Mouse (Mus musculus) embryonic facial prominence, embryonic 11.5 days (tissue): Measurements from ENCODE around the gene Tbx4. TPM values are rescaled to one million over a fixed set of nuclear protein-coding genes. Genes with fewer than 3 reads are reported as not detected.

Experiments
- ATAC-seq: fragments of 200-750 bp; cut with Nextera tagmentation; replicated peaks from 2 replicates; pipeline ENCODE4 v1.8.0; 2017; ENCODE audit warnings: low read depth; ENCODE audit not compliant: insufficient number of reproducible peaks, low FRiP score, low TSS enrichment
- DNase-seq: peaks from one replicate; pipeline ENCODE4 v3.0.0-alpha.2; 2015; ENCODE audit warnings: low spot score
- H3K27ac ChIP-seq: fragments of 300-500 bp; sonication (generic); replicated peaks from 2 replicates; pipeline ENCODE4 v1.5.1; 2014; ENCODE audit warnings: mild to moderate bottlenecking, low read depth, low read length, control low read depth
- H3K27me3 ChIP-seq: fragments of 300-500 bp; sonication (generic); 2 replicates; pipeline ENCODE4 v1.6.1; 2014; ENCODE audit warnings: mild to moderate bottlenecking, low read length, moderate library complexity, mixed read lengths; ENCODE audit not compliant: control insufficient read depth, insufficient read depth
- H3K36me3 ChIP-seq: fragments of 300-500 bp; sonication (generic); replicated peaks from 2 replicates; pipeline ENCODE4 v1.6.1; 2014; ENCODE audit warnings: low read depth, mild to moderate bottlenecking, low read length, moderate library complexity, mixed read lengths; ENCODE audit not compliant: control insufficient read depth, insufficient read depth
- H3K4me1 ChIP-seq: fragments of 300-500 bp; sonication (generic); 2 replicates; pipeline ENCODE4 v1.6.1; 2014; ENCODE audit warnings: low read length, mixed read lengths; ENCODE audit not compliant: control insufficient read depth, insufficient read depth
- H3K4me2 ChIP-seq: fragments of 300-500 bp; sonication (generic); 2 replicates; pipeline ENCODE4 v1.6.1; 2014; ENCODE audit warnings: low read depth, mild to moderate bottlenecking, control low read depth, low read length, moderate library complexity
- H3K4me3 ChIP-seq: fragments of 300-500 bp; sonication (generic); 2 replicates; pipeline ENCODE4 v1.5.1; 2014; ENCODE audit warnings: low read depth, low read length, control low read depth
- H3K9ac ChIP-seq: fragments of 300-500 bp; sonication (generic); replicated peaks from 2 replicates; pipeline ENCODE4 v1.6.1; 2014; ENCODE audit warnings: mild to moderate bottlenecking, control low read depth, low read length
- H3K9me3 ChIP-seq: fragments of 300-500 bp; sonication (generic); replicated peaks from 2 replicates; pipeline ENCODE4 v1.6.1; 2016; ENCODE audit warnings: mild to moderate bottlenecking, low read length, inconsistent platforms, mixed read lengths; ENCODE audit not compliant: control insufficient read depth
- WGBS: fragments of 180-500 bp; shearing (Covaris S2); extraction: QIAGEN DNeasy Blood & Tissue Kit; methylation state at CpG from one replicate; pipeline ENCODE4 v1.1.7; 2014; 5-methylcytosine and 5-hydroxymethylcytosine counted together
- polyA plus RNA-seq: library from polyadenylated mRNA; unstranded; fragments of >200 nt; fragmentation: Nextera tagmentation; extraction: Ambion mirVana; gene quantifications from 2 replicates; pipeline ENCODE4 v1.2.1, GENCODE M21; 2014

The Tbx4 gene
- polyA plus RNA-seq, 1 experiment from 2014 or later = 0.65 TPM

DNA sequence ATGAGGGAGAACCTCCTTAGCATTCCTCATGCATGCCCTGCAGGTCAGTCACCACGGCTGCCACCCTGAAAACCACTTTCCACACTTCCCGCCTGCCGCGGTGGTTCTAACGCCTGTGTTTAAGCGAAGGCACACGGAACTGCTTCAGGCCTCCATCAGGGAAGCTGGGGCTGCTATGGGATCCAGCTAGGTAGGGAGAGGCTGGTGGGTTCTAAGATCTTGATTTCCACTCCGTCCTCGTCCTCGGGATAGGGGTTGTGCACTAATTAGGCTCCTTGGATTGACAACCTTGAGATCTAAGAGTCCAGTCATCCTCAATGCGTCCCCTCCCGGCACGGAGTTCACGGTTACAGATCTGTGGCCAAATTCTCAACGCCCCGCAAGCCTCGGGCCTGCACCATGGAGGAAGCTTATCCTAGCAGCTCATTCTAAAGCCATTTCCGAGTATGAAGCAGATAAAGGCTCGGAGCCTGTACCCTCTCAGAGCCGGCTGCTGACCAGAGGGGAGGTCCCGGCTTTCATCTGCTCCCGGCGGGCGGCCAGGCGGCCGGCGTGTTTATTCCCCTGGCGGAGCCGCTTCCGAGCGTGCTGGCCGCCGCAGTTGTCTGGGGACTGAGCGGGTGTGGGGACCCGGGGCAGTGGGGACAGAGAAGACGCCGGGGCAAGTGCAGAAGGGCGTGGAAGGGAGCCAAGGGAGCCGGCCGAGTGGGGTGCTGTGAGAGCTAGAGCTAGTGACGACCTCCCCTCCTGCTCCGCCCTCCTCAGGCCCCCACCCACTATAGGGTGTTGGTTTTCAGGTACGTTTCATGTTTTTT, 8.7 kb downstream of the Tbx4 start:
- no peaks in the 10 kb centered on the region for H3K36me3 ChIP-seq
- WGBS = under 1% methylated on average over 43 of the region's 43 CpGs
- no peak overlapping the region for H3K27ac ChIP-seq
- DNase-seq (no peak), ATAC-seq (no peak)
- H3K4me3 ChIP-seq = peak overlapping the region; percentile 29
- peak overlapping the region; percentile 22; the same call in 1 of the 2 replicates for H3K9ac ChIP-seq
- H3K9me3 ChIP-seq = no peaks in the 10 kb centered on the region
- H3K4me2 ChIP-seq = peak overlapping the region; percentile 58
- H3K4me1 ChIP-seq = peaks cover 10% of the 10 kb centered on the region
- H3K27me3 ChIP-seq = peaks cover 57% of the 10 kb centered on the region

DNA sequence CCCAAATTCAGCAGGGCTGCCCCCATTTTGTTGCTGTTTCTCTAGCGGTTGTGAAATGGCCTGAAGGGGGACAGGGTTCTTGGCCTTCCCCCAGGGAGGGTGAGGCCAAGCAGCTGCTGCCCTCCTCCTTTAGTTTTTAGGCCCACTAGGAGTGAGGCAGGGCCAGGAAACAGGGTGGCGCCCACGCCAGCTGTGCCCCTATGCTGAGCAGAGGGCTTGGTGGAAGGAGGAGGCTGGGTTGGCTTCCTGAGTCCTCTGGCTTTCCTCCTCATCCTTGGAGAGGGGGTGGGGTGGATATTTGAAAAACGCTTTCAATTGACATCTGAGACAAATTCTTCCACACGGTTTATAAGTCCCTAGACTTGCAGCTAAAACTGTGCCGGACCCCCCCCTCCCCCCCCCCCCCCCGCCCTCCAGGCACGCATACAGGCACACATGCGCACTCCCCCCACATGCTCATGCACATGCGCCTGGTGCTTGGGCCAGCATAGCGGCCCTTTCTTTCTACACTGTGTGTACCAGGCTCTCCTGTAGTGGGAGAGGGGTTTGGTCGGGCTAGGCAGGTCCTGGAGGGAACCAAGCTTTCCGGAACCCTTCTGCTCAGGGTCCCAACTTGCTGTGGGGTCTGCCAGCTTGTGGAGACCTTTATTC, 10.2 kb downstream of the Tbx4 start:
- no peak overlapping the region for H3K4me3 ChIP-seq
- WGBS = 25% methylated on average over 10 of the region's 13 CpGs
- ATAC-seq (peak; percentile 60; the same call in 1 of the 2 replicates), DNase-seq (no peak)
- no peaks in the 10 kb centered on the region for H3K9me3 ChIP-seq
- H3K27ac ChIP-seq = no peak overlapping the region
- H3K4me1 ChIP-seq = peaks cover 7% of the 10 kb centered on the region; the same call in 1 of the 2 replicates
- no peak overlapping the region for H3K4me2 ChIP-seq
- H3K27me3 ChIP-seq = peaks cover 42% of the 10 kb centered on the region
- H3K9ac ChIP-seq = no peak overlapping the region; the same call in 1 of the 2 replicates
- no peaks in the 10 kb centered on the region for H3K36me3 ChIP-seq

DNA sequence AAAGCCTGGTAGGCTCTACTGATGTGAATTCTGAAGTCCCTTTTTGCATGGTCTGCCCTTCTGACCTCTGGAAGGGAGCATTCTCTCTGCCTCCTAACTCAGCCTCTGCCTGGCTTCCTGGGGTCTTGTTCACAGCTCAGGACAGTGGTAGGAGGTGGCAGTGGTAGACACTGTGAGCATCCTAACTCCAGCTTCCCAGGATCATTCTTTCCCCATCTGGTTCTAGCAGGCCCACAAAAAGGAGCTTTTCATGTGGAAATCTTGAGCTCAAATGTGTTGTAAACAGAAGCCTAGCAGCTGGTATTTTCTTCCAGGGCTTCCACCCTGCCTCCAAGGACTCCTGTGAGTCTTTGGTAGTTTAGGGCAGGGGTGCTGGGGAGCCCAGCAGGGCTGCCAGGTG, 14.1 kb downstream of the Tbx4 start:
- Histone ChIP-seq H3K4me1 (no peaks in the 10 kb centered on the region), H3K4me2 (no peak overlapping the region), H3K9ac (no peak overlapping the region), H3K36me3 (no peaks in the 10 kb centered on the region), H3K27ac (no peak overlapping the region), H3K9me3 (no peaks in the 10 kb centered on the region), H3K27me3 (peaks cover 15% of the 10 kb centered on the region), H3K4me3 (no peak overlapping the region)
- ATAC-seq (no peak), DNase-seq (no peak)

DNA sequence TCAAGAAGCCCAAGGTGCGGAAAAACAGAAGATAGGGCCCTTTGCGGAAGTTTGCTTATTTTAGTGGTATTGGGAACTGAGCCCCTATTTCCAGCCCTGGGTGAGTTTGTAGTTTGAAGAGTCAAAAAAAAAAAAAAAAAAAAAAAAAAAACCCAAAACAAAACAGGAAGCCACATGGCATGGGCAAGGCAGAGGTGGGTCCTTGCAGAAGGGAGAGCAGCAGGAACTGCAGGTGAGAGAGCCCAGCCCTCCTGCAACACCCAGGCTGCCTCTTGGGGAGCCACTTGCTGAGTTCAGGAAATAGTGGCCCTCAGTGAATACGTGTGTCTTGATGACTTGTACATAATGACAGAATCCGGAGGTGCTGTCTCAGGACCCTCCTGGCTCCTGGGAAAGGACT, 23.3 kb downstream of the Tbx4 start:
- no peak overlapping the region for H3K9ac ChIP-seq
- no peaks in the 10 kb centered on the region for H3K36me3 ChIP-seq
- peaks cover 3% of the 10 kb centered on the region for H3K4me1 ChIP-seq
- H3K9me3 ChIP-seq = no peaks in the 10 kb centered on the region
- WGBS = 61% methylated on average over 4 of the region's 4 CpGs
- DNase-seq (no peak), ATAC-seq (no peak)
- H3K4me3 ChIP-seq = no peak overlapping the region
- no peak overlapping the region for H3K27ac ChIP-seq
- no peak overlapping the region for H3K4me2 ChIP-seq
- H3K27me3 ChIP-seq = no peaks in the 10 kb centered on the region

DNA sequence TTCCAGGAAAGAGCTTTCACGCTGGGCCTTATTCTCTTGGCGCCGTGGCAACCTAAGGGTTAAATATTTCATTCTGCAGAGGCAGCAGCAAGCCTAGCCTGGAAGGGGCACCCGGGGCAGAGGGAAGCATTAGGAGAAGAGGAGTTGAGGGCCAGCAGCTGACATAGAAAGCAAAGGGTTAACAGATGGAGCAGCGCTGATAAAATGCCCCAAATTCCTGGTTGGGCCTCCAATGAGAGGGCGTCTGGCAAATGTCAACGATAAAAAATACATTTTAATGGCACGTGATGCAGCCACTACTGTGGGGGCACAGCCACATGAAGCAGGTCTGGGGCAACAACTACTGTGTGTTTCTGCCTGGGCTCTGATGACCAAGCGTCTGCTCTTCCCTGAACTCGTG, 23.9 kb downstream of the Tbx4 start:
- no peak overlapping the region for H3K27ac ChIP-seq
- 34% methylated on average over 10 of the region's 10 CpGs for WGBS
- DNase-seq = peak; percentile 63
- H3K4me2 ChIP-seq = no peak overlapping the region
- no peaks in the 10 kb centered on the region for H3K27me3 ChIP-seq
- no peak for ATAC-seq
- no peak overlapping the region for H3K9ac ChIP-seq
- no peak overlapping the region for H3K4me3 ChIP-seq
- H3K36me3 ChIP-seq = no peaks in the 10 kb centered on the region
- H3K4me1 ChIP-seq = peaks cover 3% of the 10 kb centered on the region
- no peaks in the 10 kb centered on the region for H3K9me3 ChIP-seq

DNA sequence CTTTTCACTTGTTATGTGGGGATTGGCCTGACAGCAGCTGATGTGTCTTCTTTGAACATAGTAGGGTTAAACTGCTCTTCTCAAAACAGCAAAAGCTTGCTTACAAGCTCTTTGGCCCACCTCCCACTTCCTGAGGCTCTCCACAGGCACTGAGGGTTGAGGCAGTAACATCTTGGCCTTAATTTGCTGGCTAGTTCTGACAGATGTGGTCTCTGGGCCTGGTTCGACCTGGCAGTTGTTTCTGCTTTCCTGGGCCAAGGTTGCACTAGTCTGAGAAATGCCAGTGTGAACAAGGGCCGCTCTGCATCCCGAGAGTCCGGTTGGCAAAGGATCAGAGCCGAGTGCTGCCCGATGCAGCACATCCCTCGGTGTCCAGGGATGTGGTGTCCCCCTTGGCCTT, 27.3 kb downstream of the Tbx4 start:
- peaks cover 10% of the 10 kb centered on the region for H3K4me1 ChIP-seq
- WGBS = 92% methylated on average over 7 of the region's 7 CpGs
- DNase-seq (no peak), ATAC-seq (no peak)
- H3K36me3 ChIP-seq = no peaks in the 10 kb centered on the region
- no peak overlapping the region for H3K4me2 ChIP-seq
- no peaks in the 10 kb centered on the region for H3K27me3 ChIP-seq
- H3K9me3 ChIP-seq = no peaks in the 10 kb centered on the region
- no peak overlapping the region for H3K27ac ChIP-seq
- H3K4me3 ChIP-seq = no peak overlapping the region
- H3K9ac ChIP-seq = no peak overlapping the region

DNA sequence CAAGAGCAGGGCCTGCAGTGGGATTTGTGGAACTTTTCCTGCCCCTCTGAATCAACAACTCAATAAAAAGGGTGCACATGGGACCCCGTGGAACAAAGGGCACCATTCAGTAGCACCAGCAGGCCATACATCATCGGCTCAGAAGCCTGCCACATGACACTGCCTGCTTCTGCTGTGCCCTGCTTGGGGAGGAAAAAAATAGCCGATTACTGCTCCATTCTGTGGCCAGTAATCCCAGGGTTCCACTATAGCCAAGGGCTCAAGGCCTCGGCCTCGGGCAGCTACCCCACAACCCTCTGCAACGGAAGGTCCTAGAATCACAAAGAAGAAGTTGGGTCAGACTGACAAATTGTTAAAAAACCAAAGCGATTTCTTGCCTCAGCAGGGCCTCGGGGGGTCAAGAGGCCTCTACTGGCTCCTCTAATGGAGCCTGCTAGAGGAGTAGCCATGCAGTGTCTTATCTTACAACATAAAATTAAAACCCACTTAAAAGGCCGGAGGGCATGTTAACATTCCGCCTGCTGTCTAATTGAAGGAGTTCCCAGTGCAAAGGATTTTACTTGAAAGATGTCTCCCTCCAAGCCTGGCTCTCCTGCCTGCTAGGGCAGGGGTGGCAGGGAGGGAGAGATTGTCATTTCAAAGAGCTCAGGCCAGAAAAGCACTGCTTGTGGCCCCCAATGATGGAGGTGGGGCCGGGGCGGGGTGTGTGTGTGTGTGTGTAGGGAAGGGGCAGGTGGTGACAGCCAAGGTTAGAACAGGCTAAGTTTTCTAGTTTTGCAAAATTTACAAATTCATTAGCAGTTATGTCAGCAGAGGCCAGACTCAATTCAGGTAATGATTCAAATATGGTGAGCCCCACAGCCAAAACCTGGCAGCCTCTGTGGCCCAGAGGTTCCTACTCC, 31.1 kb downstream of the Tbx4 start:
- Histone ChIP-seq H3K36me3 (no peaks in the 10 kb centered on the region; the same call in 1 of the 2 replicates), H3K9ac (no peak overlapping the region), H3K4me2 (no peak overlapping the region), H3K27ac (peak overlapping the region; percentile 9; the same call in 1 of the 2 replicates), H3K4me1 (peaks cover 10% of the 10 kb centered on the region), H3K27me3 (no peaks in the 10 kb centered on the region), H3K9me3 (no peaks in the 10 kb centered on the region), H3K4me3 (no peak overlapping the region)
- 14% methylated on average over 12 of the region's 12 CpGs for WGBS
- ATAC-seq (no peak), DNase-seq (peak; percentile 38)
